Mouse (Mus musculus) cerebellum, adult 2 months (tissue): Measurements from ENCODE around the gene Lair1. TPM values are rescaled to one million over a fixed set of nuclear protein-coding genes. Genes with fewer than 3 reads are reported as not detected.

Experiments
- DNase-seq, 2 experiments: peaks; one replicate each; pipeline ENCODE4 v3.0.0; 2021
- H3K27ac ChIP-seq: fragments of 200-500 bp; 2 replicates; pipeline ENCODE4 v1.5.1; 2012; ENCODE audit warnings: low read length, control low read depth, inconsistent platforms; ENCODE audit not compliant: insufficient read depth
- H3K27me3 ChIP-seq: fragments of 200-500 bp; 2 replicates; pipeline ENCODE4 v1.6.1; 2012; ENCODE audit warnings: inconsistent platforms, mild to moderate bottlenecking, low read length, moderate library complexity; ENCODE audit not compliant: control insufficient read depth, insufficient read depth
- H3K4me1 ChIP-seq: fragments of 200-500 bp; 2 replicates; pipeline ENCODE4 v1.6.1; 2011; ENCODE audit warnings: low read length; ENCODE audit not compliant: control insufficient read depth, insufficient read depth
- H3K4me3 ChIP-seq: fragments of 200-500 bp; replicated peaks from 2 replicates; pipeline ENCODE3; 2011; ENCODE audit warnings: mild to moderate bottlenecking, low read depth, low read length, control low read depth; ENCODE audit not compliant: insufficient read depth
- CTCF ChIP-seq: fragments of 200-500 bp; IDR thresholded peaks from 2 replicates; pipeline ENCODE4 v1.5.1; 2011; ENCODE audit warnings: low read depth, mild to moderate bottlenecking, control low read depth, low read length, moderate library complexity, borderline replicate concordance; ENCODE audit not compliant: insufficient read depth
- POLR2A ChIP-seq: fragments of 200-500 bp; IDR thresholded peaks from 2 replicates; pipeline ENCODE4 v1.6.1; 2011; ENCODE audit warnings: low read length, control low read depth, borderline replicate concordance; ENCODE audit not compliant: insufficient read depth
- WGBS: fragments of 180-500 bp; shearing (Covaris S2); methylation state at CpG from one replicate; pipeline ENCODE4 v1.1.7; 2018; 5-methylcytosine and 5-hydroxymethylcytosine counted together
- polyA plus RNA-seq: library from polyadenylated mRNA; depleted of rRNA; stranded (reverse); fragments of >200 nt; gene quantifications from 2 replicates; pipeline ENCODE4 v1.2.3, GENCODE M21; 2012; rRNA removed

The Lair1 gene
- polyA plus RNA-seq, 1 experiment: 5.0 TPM

GRCm38 (mm10) chr7:3957387-3957786 lies 105.6 kb downstream of the Lair1 start:
- H3K27me3 ChIP-seq: no peaks in the 10 kb centered on the region
- H3K27ac ChIP-seq: no peak overlapping the region
- TF ChIP-seq POLR2A: no peak
- no peak for TF ChIP-seq CTCF
- DNase-seq: no peak
- H3K4me3 ChIP-seq: no peak overlapping the region
- no peaks in the 10 kb centered on the region for H3K4me1 ChIP-seq
- 72% methylated on average over 3 of the region's 3 CpGs for WGBS

Other genes starting within 250 kb of the Lair1 start
- not detected in 2 replicates for gene Gm15448, start 237.5 kb downstream of the Lair1 start, polyA plus RNA-seq
- gene Pira2, start 218.2 kb downstream of the Lair1 start, polyA plus RNA-seq: 0.03 TPM in 1 of 2 replicates, not detected in the other
- not detected in 2 replicates for gene Gm14548, start 165.1 kb downstream of the Lair1 start, polyA plus RNA-seq
- not detected in 2 replicates for gene Lilra6, start 147.7 kb downstream of the Lair1 start, polyA plus RNA-seq
- gene Ttyh1, start 56.2 kb upstream of the Lair1 start, polyA plus RNA-seq: 626 and 638 TPM in 2 replicates
- gene Leng8, start 73.8 kb upstream of the Lair1 start, polyA plus RNA-seq: 587 and 614 TPM in 2 replicates
- gene Leng9, start 87.2 kb upstream of the Lair1 start, polyA plus RNA-seq: 8.8 and 9.7 TPM in 2 replicates
- 1.6 and 2.7 TPM in 2 replicates for gene Cdc42ep5, start 101.7 kb upstream of the Lair1 start, polyA plus RNA-seq
- 0.05 and 0.08 TPM in 2 replicates for gene Lilra5, start 174.6 kb upstream of the Lair1 start, polyA plus RNA-seq